Mouse (Mus musculus) gastrocnemius, postnatal 4 days (tissue): ENCODE measurements around the gene Trim21. TPM values are rescaled to one million over a fixed set of nuclear protein-coding genes. Genes with fewer than 3 reads are reported as not detected.

ENCODE experiments used
- DNase-seq, 2 experiments: peaks; one replicate each; pipeline ENCODE4 v3.0.0; 2021 to 2022; ENCODE audit warnings: low spot score in 2 of 2, mixed read lengths in 2 of 2
- total RNA-seq, 2 experiments: library from RNA; stranded (reverse); gene quantifications; 2 replicates each; pipeline ENCODE4 v1.2.3; 2021

The Trim21 gene
- total RNA-seq, 2 experiments from 2014 or later = 4.7 to 6.4 TPM

DNA sequence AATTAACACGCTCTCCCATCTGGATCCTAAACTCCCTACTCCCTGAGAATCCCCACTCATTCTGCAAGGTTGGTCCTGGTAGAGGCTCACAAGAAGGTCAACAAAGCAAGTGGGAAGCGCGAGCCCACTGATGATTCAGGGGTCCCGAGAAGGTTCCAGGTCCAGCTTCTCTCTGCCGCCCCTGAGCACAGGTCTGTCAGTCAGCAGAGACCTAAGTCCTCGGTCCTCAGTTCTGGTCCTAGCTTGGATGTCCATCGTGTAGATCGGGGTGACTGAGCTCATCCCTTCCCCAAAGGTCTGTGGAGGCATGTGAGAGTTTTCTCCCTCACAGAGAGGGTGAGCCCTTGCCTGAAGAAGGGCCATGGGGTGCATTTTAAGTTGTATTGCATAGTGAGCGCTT, 57.2 kb downstream of the Trim21 start:
- no peak for DNase-seq

Other genes starting within 250 kb of the Trim21 start
- 10 to 100 TPM; 49.5 to 52.2 TPM for gene Rrm1, start 123.8 kb downstream of the Trim21 start, total RNA-seq
- not detected for gene Olfr543, start 83.8 kb downstream of the Trim21 start, total RNA-seq
- not detected for gene Olfr544, start 77.2 kb downstream of the Trim21 start, total RNA-seq
- not detected for gene Olfr545, start 65.9 kb downstream of the Trim21 start, total RNA-seq
- gene Olfr547, start 30.7 kb downstream of the Trim21 start, total RNA-seq = not detected
- gene Olfr548-ps1, start 24.6 kb downstream of the Trim21 start, total RNA-seq = not detected
- not detected for gene Olfr549, start 15.6 kb downstream of the Trim21 start, total RNA-seq
- gene Olfr550, start 6.0 kb upstream of the Trim21 start, total RNA-seq = under 1 TPM in 1 of 2 experiments, not detected in 1; 0.10 TPM
- not detected for gene Olfr551, start 26.4 kb upstream of the Trim21 start, total RNA-seq
- not detected for gene Olfr552, start 32.3 kb upstream of the Trim21 start, total RNA-seq
- gene Olfr553, start 52.7 kb upstream of the Trim21 start, total RNA-seq = not detected
- gene Olfr554, start 72.9 kb upstream of the Trim21 start, total RNA-seq = not detected
- gene Olfr555, start 93.3 kb upstream of the Trim21 start, total RNA-seq = not detected
- not detected for gene Olfr556, start 99.4 kb upstream of the Trim21 start, total RNA-seq
- gene Trim68, start 121.8 kb upstream of the Trim21 start, total RNA-seq = 1 to 10 TPM; 7.2 to 9.0 TPM
- gene Olfr557, start 130.4 kb upstream of the Trim21 start, total RNA-seq = not detected
- 1 to 10 TPM; 3.3 to 5.2 TPM for gene Olfr558, start 136.7 kb upstream of the Trim21 start, total RNA-seq
- not detected for gene Olfr33, start 153.6 kb upstream of the Trim21 start, total RNA-seq
- not detected for gene Olfr559, start 162.0 kb upstream of the Trim21 start, total RNA-seq
- under 1 TPM in 1 of 2 experiments, not detected in 1; 0.17 TPM for gene Olfr560, start 193.9 kb upstream of the Trim21 start, total RNA-seq
- 1 to 10 TPM in 1 of 2 experiments, under 1 TPM in 1; 0.83 to 1.9 TPM for gene Olfr78, start 194.0 kb upstream of the Trim21 start, total RNA-seq
- gene Olfr561, start 205.7 kb upstream of the Trim21 start, total RNA-seq = under 1 TPM in 1 of 2 experiments, not detected in 1; 0.27 TPM
- gene Olfr564, start 238.0 kb upstream of the Trim21 start, total RNA-seq = not detected